Mouse (Mus musculus) olfactory bulb, adult 2 months (tissue): ENCODE data around the gene Car14.

ENCODE experiments used
- CTCF ChIP-seq: fragments of 200-500 bp; IDR thresholded peaks from 2 replicates; pipeline ENCODE4 v1.5.1; 2012; ENCODE audit warnings: low read depth, mild to moderate bottlenecking, low read length, moderate library complexity; ENCODE audit not compliant: insufficient read depth
- POLR2A ChIP-seq: fragments of 200-500 bp; IDR thresholded peaks from 2 replicates; pipeline ENCODE4 v1.6.1; 2012; ENCODE audit warnings: mild to moderate bottlenecking, low read depth, low read length, moderate library complexity; ENCODE audit not compliant: insufficient read depth

GRCm38 (mm10) chr3:95931471-95931870 is 27.0 kb upstream of the Car14 start:
- no peak for TF ChIP-seq POLR2A
- TF ChIP-seq CTCF: no peak
